ENCODE assay signal across 21 mouse cellular contexts in genomic region chr9:122378986-122379385, GRCm38 (mm10).
"Had no signal": no experiment of that assay in that cellular context is flagged by ENCODE, and none has a peak within 500 bp of the region (broad histone marks: within the 10 kb centered on the region; RNA-seq: fewer than 3 reads in every experiment).

No protein-coding gene starts in this region.

- H3K27ac ChIP-seq: kidney, embryonic 15.5 days; limb, embryonic 12.5 days; limb, embryonic 15.5 days; liver, embryonic 14.5 days; macrophage; neural tube, embryonic 12.5 days; neural tube, embryonic 15.5 days had no signal

- H3K36me3 ChIP-seq: neural tube, embryonic 12.5 days had no signal

- H3K4me3 ChIP-seq: kidney, embryonic 15.5 days; left cerebral cortex, adult 2 months; limb, embryonic 12.5 days; limb, embryonic 15.5 days; neural tube, embryonic 12.5 days; neural tube, embryonic 15.5 days had no signal

- H3K9me3 ChIP-seq: kidney, embryonic 15.5 days; limb, embryonic 12.5 days; limb, embryonic 15.5 days; neural tube, embryonic 12.5 days; neural tube, embryonic 15.5 days had no signal

- H3K27me3 ChIP-seq: kidney, embryonic 15.5 days; limb, embryonic 12.5 days; limb, embryonic 15.5 days; neural tube, embryonic 12.5 days; neural tube, embryonic 15.5 days had no signal

- H3K4me1 ChIP-seq: kidney, embryonic 15.5 days; limb, embryonic 12.5 days; limb, embryonic 15.5 days; neural tube, embryonic 12.5 days; neural tube, embryonic 15.5 days had no signal

- H3K9ac ChIP-seq: kidney, embryonic 15.5 days; limb, embryonic 12.5 days; limb, embryonic 15.5 days; liver, embryonic 14.5 days; liver, postnatal 0 days; lung, embryonic 14.5 days; neural tube, embryonic 12.5 days; neural tube, embryonic 15.5 days had no signal

- H3K4me2 ChIP-seq: kidney, embryonic 15.5 days; limb, embryonic 12.5 days; limb, embryonic 15.5 days; liver, embryonic 11.5 days; lung, embryonic 14.5 days; midbrain, embryonic 11.5 days; neural tube, embryonic 12.5 days; neural tube, embryonic 15.5 days had no signal

- DNase-seq: kidney, postnatal 10 days; kidney, postnatal 36 days; layer of hippocampus, postnatal 36 days; left cerebral cortex, postnatal 4 days; liver, postnatal 0 days; lung, embryonic 14.5 days; midbrain, embryonic 14.5 days; right cerebral cortex, adult 18-20 months; right cerebral cortex, postnatal 14 days; right cerebral cortex, postnatal 4 days; thymus, postnatal 25 days had no signal
